Mouse (Mus musculus) inflammation-experienced regulatory T-cells, adult 6 months (primary cell): ENCODE measurements around the gene Pik3ca. TPM values are rescaled to one million over a fixed set of nuclear protein-coding genes. Genes with fewer than 3 reads are reported as not detected.

ENCODE experiments used
- ATAC-seq: one replicate; pipeline ENCODE4 v1.8.0; 2017
- polyA plus RNA-seq, 3 experiments: library from polyadenylated mRNA; unstranded; fragments of 100-300 nt; shearing (Covaris generic); gene quantifications; one replicate each; pipeline ENCODE4 v1.2.1; 2017

Gene Pik3ca
- polyA plus RNA-seq, 3 experiments from 2014 or later, result 14.7 to 27.5 (median 17.2) TPM

DNA sequence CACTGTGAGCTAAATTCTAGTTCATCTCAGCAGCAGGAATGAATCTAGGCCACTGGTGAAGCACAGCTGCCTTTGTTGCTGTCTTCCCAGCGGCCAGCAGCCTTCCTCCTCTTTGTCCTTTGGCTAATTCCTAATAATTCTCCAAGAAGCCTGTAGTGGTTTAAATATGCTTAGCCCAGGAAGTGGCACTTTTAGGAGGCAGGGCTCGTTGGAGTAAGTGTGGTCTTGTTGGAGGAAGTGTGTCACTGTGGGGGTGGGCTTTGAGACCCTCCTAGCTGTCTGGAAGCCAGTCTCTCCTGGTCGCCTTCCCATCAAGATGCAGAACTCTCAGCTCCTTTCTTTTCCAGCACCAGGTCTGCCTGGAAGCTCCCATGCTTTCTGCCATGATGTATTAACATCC, 108.4 kb downstream of the Pik3ca start:
- no peak for ATAC-seq

- no peak for ATAC-seq
Measured at GRCm38 (mm10) chr3:32506366-32507225, 109.1 kb downstream of the Pik3ca start.

DNA sequence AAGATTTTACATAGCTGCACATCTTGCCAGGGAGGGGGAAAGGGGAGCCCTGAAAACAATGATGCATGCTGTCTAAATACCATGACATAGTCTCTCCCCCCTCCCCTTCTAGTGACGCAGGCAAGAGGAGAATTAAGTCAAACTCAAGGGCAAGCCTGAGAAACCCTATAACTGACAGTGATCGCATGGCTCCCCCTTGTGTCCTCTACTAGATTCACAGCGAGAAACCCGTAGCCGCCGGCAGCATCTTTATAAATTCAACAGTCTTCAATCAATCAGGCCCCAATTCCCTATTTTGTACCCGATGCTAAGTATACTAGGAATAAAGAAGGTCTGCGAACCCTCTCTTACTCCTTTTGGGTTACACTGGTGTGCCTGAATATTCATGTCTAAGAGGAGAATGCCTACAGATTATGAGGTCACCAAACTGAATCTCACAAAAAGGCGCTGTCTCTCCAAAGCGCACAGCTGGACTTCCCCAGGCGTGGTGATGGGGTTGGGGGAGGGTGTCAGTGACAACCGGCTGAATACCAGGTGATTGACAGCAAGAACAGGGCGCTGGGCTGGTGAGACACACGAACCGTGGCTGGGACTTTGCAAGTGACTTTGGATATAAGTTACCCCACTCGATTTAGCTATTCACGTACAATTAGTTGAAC, 111.3 kb downstream of the Pik3ca start:
- peak; percentile 71 for ATAC-seq

- ATAC-seq, result peak; percentile 5
Measured at GRCm38 (mm10) chr3:32509496-32510374, 112.3 kb downstream of the Pik3ca start, which contains the start of gene Zfp639. TSS of gene Zfp639 (plus strand) at chr3:32510259.

DNA sequence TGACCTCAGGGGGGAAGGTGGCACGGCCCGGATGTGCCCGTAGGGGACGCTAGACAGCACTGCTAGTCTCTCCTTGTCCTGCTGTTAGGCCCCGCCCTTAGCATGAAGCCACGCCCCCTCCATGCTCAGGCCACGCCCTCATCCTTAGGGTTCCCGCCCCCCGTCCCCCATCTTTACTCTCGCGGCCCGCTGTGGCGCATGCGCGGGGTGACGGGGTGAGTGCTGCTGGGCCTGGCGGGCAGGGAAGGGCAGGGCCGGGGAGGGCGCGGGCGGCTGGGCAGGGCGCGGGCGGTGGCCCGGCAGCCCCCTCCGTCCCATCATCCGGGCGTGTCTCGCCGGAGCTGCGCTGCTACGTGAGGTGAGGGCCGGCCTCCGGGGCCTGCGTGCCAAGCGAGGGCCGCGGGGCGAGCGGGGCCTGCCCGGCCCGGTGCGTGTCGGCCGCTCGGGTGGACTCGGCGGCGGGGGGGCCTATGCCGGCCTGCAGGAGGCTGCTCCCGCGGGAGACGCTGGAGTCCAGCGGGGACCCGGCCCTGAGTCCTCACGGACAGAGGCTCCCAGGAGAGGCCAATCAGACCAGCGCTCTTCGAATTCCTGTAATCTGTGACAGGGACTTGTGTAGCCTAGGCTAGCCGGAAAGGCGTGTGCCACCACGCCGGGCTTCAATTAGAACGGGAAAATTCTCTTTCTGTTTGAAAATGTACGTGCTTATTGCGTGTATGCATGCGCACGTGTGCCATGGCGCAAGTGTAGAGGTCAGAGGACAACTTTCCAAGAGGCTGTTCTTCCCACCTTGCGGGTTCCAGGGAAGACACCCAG, 113.1 kb downstream of the Pik3ca start:
- peak; percentile 76 for ATAC-seq

GRCm38 (mm10) chr3:32511191-32511550, 113.7 kb downstream of the Pik3ca start:
- ATAC-seq, result no peak

DNA sequence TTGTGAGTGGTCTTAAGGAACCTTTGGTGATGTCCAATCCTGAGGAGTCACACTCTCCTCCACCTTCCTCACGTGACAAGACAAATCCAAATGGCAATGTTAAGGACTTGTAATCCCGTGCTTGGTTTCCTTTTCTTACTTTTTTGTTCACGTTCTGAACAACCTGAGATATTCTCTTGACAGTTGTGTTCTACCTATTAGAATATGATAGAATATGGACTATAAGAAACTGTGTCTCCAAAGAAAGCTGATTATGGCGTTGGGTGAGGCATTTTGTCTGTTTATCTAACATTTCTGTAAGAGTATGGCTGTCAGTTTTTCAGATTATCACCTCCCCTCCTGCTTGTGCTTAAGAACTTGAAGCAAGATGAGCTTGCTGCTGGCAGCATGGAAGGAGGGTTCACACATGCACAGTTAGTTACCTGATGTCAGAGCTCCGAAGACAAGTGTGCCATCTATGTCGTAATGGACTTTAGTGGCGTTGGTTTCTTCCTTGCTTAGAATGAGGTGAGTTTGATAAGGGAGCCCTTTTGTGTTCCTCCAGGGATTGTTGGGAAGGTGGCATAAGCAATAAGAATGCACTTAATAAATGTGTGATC, 115.3 kb downstream of the Pik3ca start:
- no peak for ATAC-seq

- no peak for ATAC-seq
Measured at GRCm38 (mm10) chr3:32513528-32513927, 116.1 kb downstream of the Pik3ca start.

Other genes with a start within 250 kb of the Pik3ca start
- gene Zmat3, start 31.7 kb upstream of the Pik3ca start, polyA plus RNA-seq, result 1 to 10 TPM; 4.7 to 9.1 (median 5.8) TPM
- gene Kcnmb3, start 94.6 kb downstream of the Pik3ca start, polyA plus RNA-seq, result 1 to 10 TPM in 1 of 3 experiments, under 1 TPM in 2; 0.33 to 1.2 (median 0.85) TPM
- gene Zfp639, start 112.6 kb downstream of the Pik3ca start, polyA plus RNA-seq, result 10 to 100 TPM; 26.7 to 28.3 (median 28.1) TPM
- gene Mfn1, start 131.8 kb downstream of the Pik3ca start, polyA plus RNA-seq, result 10 to 100 TPM; 10.9 to 15.6 (median 13.2) TPM
- 10 to 100 TPM; 19.0 to 23.9 (median 22.6) TPM for gene Gnb4, start 218.9 kb downstream of the Pik3ca start, polyA plus RNA-seq